Mouse (Mus musculus): ENCODE measurements around the gene Dgcr2. TPM values are rescaled to one million over a fixed set of nuclear protein-coding genes. Genes with fewer than 3 reads are reported as not detected.
A peak's percentile ranks its signal among the peaks of the same experiment; 100 is the strongest.

The Dgcr2 gene
- total RNA-seq, 2 experiments from 2014 or later: 102 to 106 TPM

DNA sequence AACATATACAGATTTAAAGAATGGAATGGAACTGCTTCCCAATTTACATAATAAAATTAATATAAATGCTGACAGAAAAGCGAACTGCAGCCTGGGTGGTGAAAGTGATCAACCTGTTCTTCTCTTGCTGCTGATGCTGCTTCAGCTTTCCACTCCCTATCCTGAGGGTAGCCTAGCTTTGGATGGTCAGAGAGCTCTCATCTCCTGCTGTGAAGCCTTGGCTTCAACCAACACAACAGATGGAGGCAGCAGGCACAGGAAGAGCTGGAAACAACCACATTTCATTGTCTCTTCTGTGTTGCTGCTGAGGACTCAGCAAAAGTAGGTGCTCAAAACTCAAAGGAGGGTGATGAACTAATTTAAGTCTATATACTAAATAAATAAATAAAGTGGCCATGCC lies 46.5 kb downstream of the Dgcr2 start:
- DNase-seq (ENCODE audit: low spot score in 2 of 2): peak in 1 of 2 experiments; percentile 37

- DNase-seq (ENCODE audit: low spot score in 2 of 2): no peak
Observed at GRCm38 (mm10) chr16:17851331-17851730, 47.0 kb downstream of the Dgcr2 start.

GRCm38 (mm10) chr16:17849486-17849885 lies 48.9 kb downstream of the Dgcr2 start:
- DNase-seq (ENCODE audit: low spot score in 2 of 2): no peak

DNA sequence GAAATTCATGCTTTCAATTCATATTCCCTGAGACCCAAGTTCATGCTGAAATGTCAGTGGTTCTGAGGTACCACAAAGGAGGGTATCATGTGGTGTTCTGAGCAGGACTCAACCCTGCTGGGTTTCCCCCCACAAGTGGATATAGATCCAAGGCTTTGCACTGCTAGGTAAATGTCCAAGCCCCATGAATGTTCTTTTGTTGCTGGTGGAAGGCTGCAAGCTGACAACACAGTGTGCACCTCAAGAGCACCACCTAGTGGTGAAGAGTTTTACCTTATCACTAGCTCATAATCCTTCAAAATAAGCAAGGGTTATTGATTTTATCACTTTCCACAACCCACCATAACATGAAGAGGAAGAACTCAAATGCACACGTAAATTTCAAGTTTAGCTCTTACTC lies 49.4 kb downstream of the Dgcr2 start:
- DNase-seq (ENCODE audit: low spot score in 2 of 2): peak in 1 of 2 experiments; percentile 84

- DNase-seq (ENCODE audit: low spot score in 2 of 2): no peak
Observed at GRCm38 (mm10) chr16:17848431-17848830, 49.9 kb downstream of the Dgcr2 start.

- DNase-seq (ENCODE audit: low spot score in 2 of 2): no peak
Observed at GRCm38 (mm10) chr16:17843701-17844365, 54.5 kb downstream of the Dgcr2 start.

GRCm38 (mm10) chr16:17842437-17842836 lies 55.9 kb downstream of the Dgcr2 start:
- no peak for DNase-seq (ENCODE audit: low spot score in 2 of 2)

GRCm38 (mm10) chr16:17839976-17840375 lies 58.4 kb downstream of the Dgcr2 start:
- DNase-seq (ENCODE audit: low spot score in 2 of 2): no peak

GRCm38 (mm10) chr16:17838051-17838450 lies 60.3 kb downstream of the Dgcr2 start, which contains the start of gene Car15:
Car15 (minus strand) TSS chr16:17838364.
- DNase-seq (ENCODE audit: low spot score in 2 of 2): no peak

DNA sequence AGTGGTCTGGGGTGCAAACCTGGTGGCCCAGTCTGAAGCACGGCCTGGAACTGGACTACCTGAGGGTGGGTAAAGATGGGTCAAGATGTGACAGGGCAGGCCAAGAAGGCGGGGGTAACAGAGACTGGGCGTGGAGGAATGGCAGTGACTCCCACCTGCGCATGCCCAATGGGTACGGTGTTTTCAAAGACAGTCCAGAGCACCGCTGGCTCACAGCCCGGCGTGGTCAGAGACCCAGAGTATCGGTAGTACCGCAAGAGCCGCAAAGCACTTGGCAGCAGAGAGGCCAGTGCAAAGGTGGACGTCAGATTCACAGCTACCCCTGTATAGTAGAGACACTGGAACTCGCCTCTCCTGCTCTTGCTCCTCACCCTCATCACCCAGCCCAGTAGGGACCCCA lies 62.9 kb downstream of the Dgcr2 start:
- no peak for DNase-seq (ENCODE audit: low spot score in 2 of 2)

GRCm38 (mm10) chr16:17834543-17834942 lies 63.8 kb downstream of the Dgcr2 start:
- no peak for DNase-seq (ENCODE audit: low spot score in 2 of 2)

DNA sequence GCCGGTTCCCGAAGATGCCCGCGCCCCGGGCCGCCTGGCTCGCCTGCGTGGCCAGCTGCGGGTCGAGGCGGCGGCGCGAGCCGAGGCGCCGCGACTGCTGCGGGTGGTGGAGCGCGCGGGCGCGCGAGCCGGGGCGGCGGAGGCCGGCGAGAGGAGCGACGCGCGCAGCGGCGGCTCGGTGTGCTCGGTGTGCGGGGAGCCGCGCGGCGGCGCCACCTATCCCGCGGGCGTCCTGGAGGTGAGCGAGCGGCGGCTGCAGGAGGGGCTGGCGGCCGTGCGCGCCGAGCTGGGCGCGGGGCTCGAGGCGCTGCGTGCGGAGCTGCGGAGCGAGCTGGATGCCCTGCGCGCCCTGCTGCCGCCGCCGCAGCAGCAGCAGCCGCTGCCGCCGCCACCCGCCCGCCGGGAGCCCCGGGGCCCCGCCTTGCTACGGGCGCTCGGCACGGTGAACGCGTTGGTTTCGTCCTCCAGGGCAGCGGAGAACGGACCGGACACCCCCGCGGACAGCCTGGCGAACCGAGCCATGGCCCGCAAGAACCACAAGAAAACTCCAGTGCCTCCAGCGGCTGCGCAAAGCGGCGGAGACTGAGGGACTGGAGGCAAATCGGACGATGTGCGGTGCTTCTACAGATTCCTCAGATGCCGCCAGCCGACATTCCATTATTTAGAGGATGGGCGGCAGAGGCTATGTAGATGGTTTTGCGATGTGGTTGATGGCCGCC lies 64.5 kb downstream of the Dgcr2 start:
- peak; percentile 59 for DNase-seq (ENCODE audit: low spot score in 2 of 2)

DNA sequence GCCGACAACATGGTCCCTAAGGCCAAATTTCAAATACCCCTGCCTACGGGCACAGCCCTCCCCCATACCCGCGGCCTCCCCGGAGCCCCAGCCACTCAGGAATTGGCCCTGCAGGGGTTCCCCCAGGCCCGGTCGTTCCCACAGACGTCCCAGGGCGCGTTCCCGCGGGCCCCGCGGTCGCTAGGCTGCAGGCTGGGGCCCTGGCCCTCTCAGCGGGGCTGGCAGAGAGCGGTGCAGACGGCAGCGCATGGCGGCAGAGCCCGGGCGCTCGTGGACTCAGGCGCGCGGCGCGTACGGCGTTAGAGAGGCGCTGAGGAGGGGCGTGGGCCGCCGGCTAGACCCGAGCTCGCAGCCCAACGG lies 65.1 kb downstream of the Dgcr2 start:
- peak; percentile 50 to 59 for DNase-seq (ENCODE audit: low spot score in 2 of 2)

- DNase-seq (ENCODE audit: low spot score in 2 of 2): no peak
Observed at GRCm38 (mm10) chr16:17832821-17833220, 65.5 kb downstream of the Dgcr2 start, which contains the start of gene B830017H08Rik. B830017H08Rik (plus strand) TSS chr16:17833121.

DNA sequence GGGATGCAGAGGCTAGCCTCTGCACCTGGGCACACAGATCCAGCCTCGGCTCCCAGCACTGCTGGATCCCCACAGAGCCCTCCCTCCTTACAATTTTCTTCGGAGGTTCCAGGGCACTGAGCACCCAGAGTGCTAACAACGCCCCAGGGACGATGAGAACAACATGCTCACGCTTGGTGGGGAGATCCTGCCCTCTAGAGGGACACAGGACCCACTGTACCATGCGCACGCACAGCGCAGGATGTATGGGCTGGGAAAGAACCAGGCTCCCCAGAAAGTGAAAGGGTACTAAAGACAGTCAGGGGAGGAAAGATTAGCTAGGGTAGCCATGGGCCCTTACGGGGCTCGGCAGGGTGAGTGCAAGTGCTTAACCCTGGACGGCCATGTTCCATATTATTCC lies 66.6 kb downstream of the Dgcr2 start:
- DNase-seq (ENCODE audit: low spot score in 2 of 2): no peak

GRCm38 (mm10) chr16:17830385-17831178 lies 67.8 kb downstream of the Dgcr2 start:
- DNase-seq (ENCODE audit: low spot score in 2 of 2): no peak

DNA sequence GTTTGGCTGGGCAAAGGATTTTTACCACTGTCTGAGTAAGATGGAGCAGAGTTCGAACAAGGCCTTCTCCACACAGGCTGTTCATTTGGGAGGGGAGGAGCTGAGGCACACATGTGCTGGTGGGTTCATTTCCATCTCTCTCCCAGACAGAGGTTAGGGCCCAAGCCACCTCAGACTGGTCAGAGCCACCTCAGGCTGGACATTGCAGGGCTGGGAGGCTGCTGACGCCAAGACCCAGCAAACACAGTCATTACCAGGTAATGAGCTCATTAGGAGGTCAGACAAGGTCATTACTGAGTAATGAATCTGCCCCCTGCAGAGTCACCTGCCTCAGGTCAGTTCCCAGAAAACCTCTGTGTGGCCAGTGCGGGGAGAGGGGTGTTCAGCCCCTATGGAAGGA lies 69.5 kb downstream of the Dgcr2 start:
- no peak for DNase-seq (ENCODE audit: low spot score in 2 of 2)

GRCm38 (mm10) chr16:17828229-17828628 lies 70.1 kb downstream of the Dgcr2 start:
- no peak for DNase-seq (ENCODE audit: low spot score in 2 of 2)

GRCm38 (mm10) chr16:17826500-17826899 lies 71.9 kb downstream of the Dgcr2 start:
- DNase-seq (ENCODE audit: low spot score in 2 of 2): no peak

GRCm38 (mm10) chr16:17816528-17816927 lies 81.8 kb downstream of the Dgcr2 start:
- DNase-seq (ENCODE audit: low spot score in 2 of 2): no peak

- DNase-seq (ENCODE audit: low spot score in 2 of 2): peak; percentile 51 to 76
Observed at GRCm38 (mm10) chr16:17815411-17816402, 82.7 kb downstream of the Dgcr2 start.
